Mouse (Mus musculus) cerebellum, adult 2 months (tissue): ENCODE measurements around the gene Dnajc13. TPM values are rescaled to one million over a fixed set of nuclear protein-coding genes. Genes with fewer than 3 reads are reported as not detected.

Experiments
- DNase-seq, 2 experiments: peaks; one replicate each; pipeline ENCODE4 v3.0.0; 2021
- H3K27ac ChIP-seq: fragments of 200-500 bp; 2 replicates; pipeline ENCODE4 v1.5.1; 2012; ENCODE audit warnings: low read length, control low read depth, inconsistent platforms; ENCODE audit not compliant: insufficient read depth
- H3K27me3 ChIP-seq: fragments of 200-500 bp; 2 replicates; pipeline ENCODE4 v1.6.1; 2012; ENCODE audit warnings: inconsistent platforms, mild to moderate bottlenecking, low read length, moderate library complexity; ENCODE audit not compliant: control insufficient read depth, insufficient read depth
- H3K4me1 ChIP-seq: fragments of 200-500 bp; 2 replicates; pipeline ENCODE4 v1.6.1; 2011; ENCODE audit warnings: low read length; ENCODE audit not compliant: control insufficient read depth, insufficient read depth
- H3K4me3 ChIP-seq: fragments of 200-500 bp; replicated peaks from 2 replicates; pipeline ENCODE3; 2011; ENCODE audit warnings: mild to moderate bottlenecking, low read depth, low read length, control low read depth; ENCODE audit not compliant: insufficient read depth
- CTCF ChIP-seq: fragments of 200-500 bp; IDR thresholded peaks from 2 replicates; pipeline ENCODE4 v1.5.1; 2011; ENCODE audit warnings: low read depth, mild to moderate bottlenecking, control low read depth, low read length, moderate library complexity, borderline replicate concordance; ENCODE audit not compliant: insufficient read depth
- POLR2A ChIP-seq: fragments of 200-500 bp; IDR thresholded peaks from 2 replicates; pipeline ENCODE4 v1.6.1; 2011; ENCODE audit warnings: low read length, control low read depth, borderline replicate concordance; ENCODE audit not compliant: insufficient read depth
- WGBS: fragments of 180-500 bp; shearing (Covaris S2); methylation state at CpG from one replicate; pipeline ENCODE4 v1.1.7; 2018; 5-methylcytosine and 5-hydroxymethylcytosine counted together
- polyA plus RNA-seq: library from polyadenylated mRNA; depleted of rRNA; stranded (reverse); fragments of >200 nt; gene quantifications from 2 replicates; pipeline ENCODE4 v1.2.3, GENCODE M21; 2012

Gene Dnajc13
- polyA plus RNA-seq, 1 experiment = 61.5 TPM

- Histone ChIP-seq H3K4me3 (no peak overlapping the region), H3K27ac (no peak overlapping the region), H3K4me1 (no peaks in the 10 kb centered on the region), H3K27me3 (no peaks in the 10 kb centered on the region)
- TF ChIP-seq POLR2A (no peak), CTCF (no peak)
- WGBS = 20% methylated on average over 8 of the region's 8 CpGs
- DNase-seq = no peak
Measured at GRCm38 (mm10) chr9:104282536-104282935, 19.8 kb upstream of the Dnajc13 start.

GRCm38 (mm10) chr9:104281737-104282136, 19.0 kb upstream of the Dnajc13 start:
- no peaks in the 10 kb centered on the region for H3K4me1 ChIP-seq
- H3K4me3 ChIP-seq = no peak overlapping the region
- H3K27me3 ChIP-seq = no peaks in the 10 kb centered on the region
- no peak for DNase-seq
- no peak overlapping the region for H3K27ac ChIP-seq
- WGBS = 68% methylated on average over 5 of the region's 5 CpGs
- TF ChIP-seq CTCF = no peak
- no peak for TF ChIP-seq POLR2A

- H3K27ac ChIP-seq = no peak overlapping the region
- H3K27me3 ChIP-seq = no peaks in the 10 kb centered on the region
- no peak overlapping the region for H3K4me3 ChIP-seq
- 85% methylated on average over 8 of the region's 8 CpGs for WGBS
- no peaks in the 10 kb centered on the region for H3K4me1 ChIP-seq
- TF ChIP-seq CTCF (no peak), POLR2A (no peak)
- DNase-seq = no peak
Measured at GRCm38 (mm10) chr9:104280725-104281495, 18.2 kb upstream of the Dnajc13 start.

- WGBS = 20% methylated on average over 18 of the region's 18 CpGs
- no peaks in the 10 kb centered on the region for H3K27me3 ChIP-seq
- H3K4me1 ChIP-seq = no peaks in the 10 kb centered on the region
- H3K27ac ChIP-seq = no peak overlapping the region
- H3K4me3 ChIP-seq = no peak overlapping the region
- peak; percentile 62 for TF ChIP-seq CTCF
- TF ChIP-seq POLR2A = no peak
- DNase-seq = peak in 1 of 2 experiments; percentile 18
Measured at GRCm38 (mm10) chr9:104277528-104278162, 14.9 kb upstream of the Dnajc13 start.

- Histone ChIP-seq H3K27me3 (no peaks in the 10 kb centered on the region), H3K4me1 (no peaks in the 10 kb centered on the region), H3K27ac (no peak overlapping the region), H3K4me3 (no peak overlapping the region)
- TF ChIP-seq CTCF (no peak), POLR2A (no peak)
- 79% methylated on average over 17 of the region's 17 CpGs for WGBS
- no peak for DNase-seq
Measured at GRCm38 (mm10) chr9:104275084-104275785, 12.5 kb upstream of the Dnajc13 start.

- DNase-seq = no peak
- Histone ChIP-seq H3K27me3 (no peaks in the 10 kb centered on the region), H3K4me1 (no peaks in the 10 kb centered on the region), H3K4me3 (no peak overlapping the region), H3K27ac (no peak overlapping the region)
- no peak for TF ChIP-seq POLR2A
- TF ChIP-seq CTCF = no peak
- WGBS = 80% methylated on average over 4 of the region's 4 CpGs
Measured at GRCm38 (mm10) chr9:104272057-104272456, 9.3 kb upstream of the Dnajc13 start.

- Histone ChIP-seq H3K27ac (no peak overlapping the region), H3K4me3 (no peak overlapping the region), H3K27me3 (no peaks in the 10 kb centered on the region), H3K4me1 (no peaks in the 10 kb centered on the region)
- no peak for TF ChIP-seq POLR2A
- no peak for TF ChIP-seq CTCF
- WGBS = 70% methylated on average over 4 of the region's 4 CpGs
- DNase-seq = no peak
Measured at GRCm38 (mm10) chr9:104271642-104272041, 8.9 kb upstream of the Dnajc13 start.

- Histone ChIP-seq H3K27ac (no peak overlapping the region), H3K4me3 (no peak overlapping the region), H3K27me3 (no peaks in the 10 kb centered on the region), H3K4me1 (no peaks in the 10 kb centered on the region)
- DNase-seq = no peak
- 72% methylated on average over 3 of the region's 3 CpGs for WGBS
- no peak for TF ChIP-seq CTCF
- TF ChIP-seq POLR2A = no peak
Measured at GRCm38 (mm10) chr9:104269944-104270343, 7.2 kb upstream of the Dnajc13 start.
